Mouse (Mus musculus) liver, embryonic 14.5 days (tissue): ENCODE measurements around the gene Synj2.

ENCODE experiments used
- CTCF ChIP-seq: IDR thresholded peaks from 2 replicates; pipeline ENCODE4 v1.5.1; 2016; ENCODE audit warnings: antibody characterized with exemption, low read depth, control low read depth
- EP300 ChIP-seq: IDR thresholded peaks from 2 replicates; pipeline ENCODE4 v1.6.1; 2016; ENCODE audit warnings: antibody characterized with exemption, low read depth

- no peak for TF ChIP-seq CTCF
- no peak for TF ChIP-seq EP300
Observed at GRCm38 (mm10) chr17:5943053-5943452, 2.0 kb downstream of the Synj2 start.
